Mouse (Mus musculus): ENCODE data around the gene Myom3.

- TF ChIP-seq POLR2A (IDR thresholded peaks at IDR 0.05; ENCODE audit: borderline replicate concordance, insufficient read depth, low read length) (no peak), CTCF (IDR thresholded peaks at IDR 0.05; ENCODE audit: borderline replicate concordance, insufficient read depth, low read depth, low read length) (0 out of 2 replicates have a peak, but pooled peaks have one; percentile 20)
Observed at GRCm38 (mm10) chr4:135823298-135823697, 63.8 kb downstream of the Myom3 start.
